Comparison of ENCODE assay signal across 8 mouse cellular contexts in genomic region chrX:73639255-73639675, GRCm38 (mm10). TPM values are rescaled to one million over a fixed set of nuclear protein-coding genes. Genes with fewer than 3 reads are reported as not detected.
DNase-seq lines count a peak whose midpoint lies in the region; ATAC-seq and TF ChIP-seq lines count a peak whose summit lies in the region.

Gene Dusp9 (plus strand): TSS chrX:73639419.

- H3K9ac ChIP-seq in kidney, embryonic 14.5 days (ENCODE audit: low read depth, low read length) = peak within 1 kb of the TSS; percentile 55
- no peak within 1 kb of the TSS; the same call in 1 of the 2 replicates for H3K9ac ChIP-seq in stomach, postnatal 0 days (ENCODE audit: low read length)

- peak within 1 kb of the TSS; percentile 81 for H3K27ac ChIP-seq in heart, embryonic 10.5 days
- no peak within 1 kb of the TSS for H3K27ac ChIP-seq in kidney, embryonic 14.5 days (ENCODE audit: low read depth, low read length)
- no peak within 1 kb of the TSS for H3K27ac ChIP-seq in stomach, postnatal 0 days (replicated peaks)

- TF ChIP-seq CTCF in brain, embryonic 14.5 days (IDR thresholded peaks at IDR 0.05; ENCODE audit: borderline replicate concordance, extremely low read depth, insufficient read depth, insufficient read length) = no peak
- no peak for TF ChIP-seq CTCF in stomach, postnatal 0 days (IDR thresholded peaks at IDR 0.05; ENCODE audit: low read depth)

- no peaks in the 10 kb centered on the region; the same call in 1 of the 2 replicates for H3K36me3 ChIP-seq in heart, embryonic 10.5 days
- no peaks in the 10 kb centered on the region for H3K36me3 ChIP-seq in kidney, embryonic 14.5 days (ENCODE audit: control insufficient read depth, insufficient read depth, low read length)
- H3K36me3 ChIP-seq in stomach, postnatal 0 days (ENCODE audit: control insufficient read depth, insufficient read depth, low read length) = no peaks in the 10 kb centered on the region

- H3K9me3 ChIP-seq in heart, embryonic 10.5 days = no peaks in the 10 kb centered on the region
- no peaks in the 10 kb centered on the region for H3K9me3 ChIP-seq in kidney, embryonic 14.5 days (ENCODE audit: control insufficient read depth, low read length)
- H3K9me3 ChIP-seq in stomach, postnatal 0 days (ENCODE audit: control insufficient read depth, low read length) = no peaks in the 10 kb centered on the region

- H3K4me1 ChIP-seq in heart, embryonic 10.5 days = peaks cover 19% of the 10 kb centered on the region
- no peaks in the 10 kb centered on the region for H3K4me1 ChIP-seq in kidney, embryonic 14.5 days (ENCODE audit: control insufficient read depth, insufficient read depth, low read length)
- no peaks in the 10 kb centered on the region for H3K4me1 ChIP-seq in stomach, postnatal 0 days (replicated peaks; ENCODE audit: control insufficient read depth, insufficient read depth)

- H3K4me3 ChIP-seq in heart, embryonic 10.5 days = peak within 1 kb of the TSS; percentile 57
- peak within 1 kb of the TSS; percentile 38 for H3K4me3 ChIP-seq in kidney, embryonic 14.5 days (ENCODE audit: low read length)
- peak within 1 kb of the TSS; percentile 29 for H3K4me3 ChIP-seq in stomach, postnatal 0 days (ENCODE audit: low read depth, low read length)

- peak; percentile 89 for ATAC-seq in kidney, embryonic 14.5 days (ENCODE audit: low FRiP score, low TSS enrichment)
- ATAC-seq in stomach, postnatal 0 days (ENCODE audit: low FRiP score, low TSS enrichment) = peak; percentile 83

- 11% methylated on average over 28 of the region's 28 CpGs for WGBS in heart, embryonic 10.5 days
- WGBS in kidney, embryonic 14.5 days = 19% methylated on average over 28 of the region's 28 CpGs
- WGBS in stomach, postnatal 0 days = 17% methylated on average over 21 of the region's 28 CpGs

- DNase-seq in adrenal gland, adult (ENCODE audit: inconsistent age in 2 of 2, low spot score in 1 of 2) = peak; percentile 43 to 72
- no peak for DNase-seq in adrenal gland, postnatal 4 days (ENCODE audit: low spot score in 2 of 2)
- DNase-seq in brain, embryonic 14.5 days (ENCODE audit: low read depth) = peak; percentile 74
- peak; percentile 84 for DNase-seq in heart, embryonic 10.5 days (ENCODE audit: low spot score)
- DNase-seq in lung, postnatal 14 days = peak; percentile 30
- DNase-seq in stomach, postnatal 0 days (ENCODE audit: low spot score) = peak; percentile 79
- DNase-seq in layer of hippocampus, adult 8-10 months (ENCODE audit: low spot score in 2 of 2) = no peak

- peaks cover 80% of the 10 kb centered on the region for H3K27me3 ChIP-seq in heart, embryonic 10.5 days (ENCODE audit: insufficient read depth, poor library complexity, severe bottlenecking)
- peaks cover 4% of the 10 kb centered on the region; the same call in 1 of the 2 replicates for H3K27me3 ChIP-seq in kidney, embryonic 14.5 days (ENCODE audit: control insufficient read depth, insufficient read depth, low read length)
- no peaks in the 10 kb centered on the region for H3K27me3 ChIP-seq in stomach, postnatal 0 days (ENCODE audit: control insufficient read depth, insufficient read depth, low read length)

- no peak for TF ChIP-seq EP300 in stomach, postnatal 0 days (optimal IDR thresholded peaks at IDR 0.05)

- TF ChIP-seq POLR2A in brain, embryonic 14.5 days (IDR thresholded peaks at IDR 0.05; ENCODE audit: borderline replicate concordance, extremely low read depth, insufficient read depth, insufficient read length, poor library complexity, severe bottlenecking) = no peak

- peak within 1 kb of the TSS; percentile 52 for H3K4me2 ChIP-seq in kidney, embryonic 14.5 days (replicated peaks; ENCODE audit: low read depth, low read length)
- peak within 1 kb of the TSS; percentile 49 for H3K4me2 ChIP-seq in stomach, postnatal 0 days (replicated peaks; ENCODE audit: low read depth)

RNA-seq across cellular contexts. Expression of gene Dusp9, which starts in this region (rescaled TPM):
- 1 to 10 TPM; 2.1 to 4.1 TPM for total RNA-seq in adrenal gland, postnatal 4 days (2021)
- polyA plus RNA-seq in brain, embryonic 14.5 days (2012; rRNA removed) = 1.1 and 1.5 TPM in 2 replicates
- 26.1 and 65.3 TPM in 2 replicates for polyA plus RNA-seq in heart, embryonic 10.5 days (2016; fragmentation: Nextera tagmentation; extraction: Ambion mirVana)
- polyA plus RNA-seq in kidney, embryonic 14.5 days (2014; fragmentation: Nextera tagmentation; extraction: Ambion mirVana) = 9.6 and 26.6 TPM in 2 replicates
- 8.2 and 8.9 TPM in 2 replicates for polyA plus RNA-seq in stomach, postnatal 0 days (2015; fragmentation: Nextera tagmentation; extraction: Ambion mirVana)
- total RNA-seq in layer of hippocampus, adult 8-10 months (2022) = under 1 TPM; 0.28 to 0.58 (median 0.38) TPM

Comparison
In these comparisons a context has a peak if more than half of its experiments do, and no peak if none do; other contexts are left out.
1. DNase-seq: peak in adrenal gland, adult (2 of 2), brain, embryonic 14.5 days (single experiment), heart, embryonic 10.5 days (single experiment), lung, postnatal 14 days (single experiment) and stomach, postnatal 0 days (single experiment); none in adrenal gland, postnatal 4 days (0 of 2) and layer of hippocampus, adult 8-10 months (0 of 2).
2. Peak in every context shown above with its lines, with median percentiles within 50 percentile points of each other: H3K4me3 ChIP-seq.